Mouse (Mus musculus): ENCODE results near the gene Serpinb6b. TPM values are rescaled to one million over a fixed set of nuclear protein-coding genes. Genes with fewer than 3 reads are reported as not detected.
A peak's percentile ranks its signal among the peaks of the same experiment; 100 is the strongest.
"Not testable (repeated sequence)": the region's sequence is repeated elsewhere in the genome, so short reads cannot be mapped to it uniquely, and the experiment has no call there.

Gene Serpinb6b
- total RNA-seq (2021): 1 to 10 TPM; 1.6 to 2.5 TPM

GRCm38 (mm10) chr13:32964989-32965811, at the start of gene Serpinb6b:
Gene Serpinb6b (plus strand): TSS chr13:32965209.
- intact Hi-C loops (cut with DNase I): no loop called here
- DNase-seq (ENCODE audit: extremely low spot score in 1 of 2, low spot score in 2 of 2): peak in 1 of 2 experiments; percentile 51

DNA sequence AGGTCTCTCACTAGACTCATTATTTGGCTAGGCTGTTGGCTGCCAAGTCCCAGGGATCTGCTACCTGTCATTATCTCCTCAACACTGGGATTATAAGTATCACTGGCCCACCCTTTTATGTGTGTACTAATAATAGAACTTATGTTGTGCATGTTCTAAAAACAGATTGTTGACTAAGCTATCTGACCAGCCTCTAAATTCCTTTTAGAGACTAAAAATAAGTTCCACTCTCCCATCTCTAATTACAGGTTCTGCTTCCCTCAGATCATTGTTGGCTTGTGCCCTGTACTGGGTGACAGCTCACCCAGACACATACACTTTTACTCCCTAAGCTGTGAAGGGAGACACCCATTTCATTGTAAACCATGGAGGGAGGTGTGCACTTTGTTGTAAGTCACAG, 42.4 kb upstream of the Serpinb6b start:
- intact Hi-C loops (cut with DNase I): no loop called here
- DNase-seq (ENCODE audit: extremely low spot score in 1 of 2, low spot score in 2 of 2): no peak

DNA sequence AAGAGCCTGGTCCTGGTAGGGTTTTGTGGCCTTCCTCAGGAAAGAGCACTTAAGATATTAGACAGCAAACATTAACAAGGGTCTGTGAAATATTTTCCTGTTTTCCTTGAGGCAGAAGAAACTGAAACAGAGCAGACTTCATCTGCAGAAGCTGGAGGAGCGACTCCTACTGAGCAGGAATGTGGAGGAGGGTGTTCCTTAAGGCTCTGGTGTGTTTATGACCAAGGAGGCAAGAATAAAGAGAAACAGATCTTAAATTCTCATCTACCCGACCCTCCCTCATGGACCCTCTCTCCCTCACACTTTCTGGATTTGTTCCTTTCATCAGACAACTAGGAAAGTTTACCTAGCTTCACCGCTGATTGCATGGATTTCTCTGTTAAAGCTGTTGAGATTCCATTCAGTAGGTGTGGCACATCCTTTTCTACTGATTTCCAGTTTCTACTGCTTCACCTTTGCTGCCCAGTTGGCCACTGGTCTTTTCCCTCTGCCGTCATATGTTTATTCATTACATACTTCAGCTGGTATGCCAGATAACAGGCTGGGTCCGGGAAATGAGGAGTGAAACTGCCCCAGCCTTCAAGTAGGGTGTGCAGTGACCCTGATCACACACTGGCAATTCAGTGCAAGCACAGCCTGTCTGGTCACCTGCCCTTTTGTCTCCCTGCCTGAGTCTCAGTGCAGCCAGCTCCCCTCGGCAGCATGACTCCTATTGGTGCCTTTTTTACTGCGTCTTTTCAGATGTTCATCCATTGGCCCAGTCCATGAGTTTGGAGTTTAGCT, 40.2 kb upstream of the Serpinb6b start:
- intact Hi-C loops (cut with DNase I): no loop called here
- no peak for DNase-seq (ENCODE audit: extremely low spot score in 1 of 2, low spot score in 2 of 2)

- DNase-seq (ENCODE audit: extremely low spot score in 1 of 2, low spot score in 2 of 2): no peak
- intact Hi-C loops (cut with DNase I): no loop called here
Observed at GRCm38 (mm10) chr13:32926661-32927060, 38.3 kb upstream of the Serpinb6b start.

DNA sequence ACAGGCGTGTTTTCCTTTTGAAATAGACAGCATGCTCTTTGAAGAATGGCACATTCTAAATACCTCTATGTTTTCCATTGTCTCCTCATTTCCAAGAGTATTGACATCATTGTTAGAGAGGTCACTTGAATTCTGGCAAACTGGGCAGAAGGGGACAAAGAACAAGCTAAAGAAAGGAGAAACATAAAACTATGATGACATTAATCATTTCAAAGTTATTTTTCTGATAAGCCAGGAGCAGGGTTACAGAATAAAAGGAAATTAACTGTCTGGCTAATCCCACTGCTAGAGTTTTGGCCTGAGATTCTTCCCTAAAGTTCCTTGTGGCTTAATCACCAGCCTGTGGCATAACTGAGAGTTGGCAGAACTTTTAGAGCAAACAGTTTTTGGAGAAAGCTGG, 37.8 kb upstream of the Serpinb6b start:
- intact Hi-C loops (cut with DNase I): no loop called here
- DNase-seq (ENCODE audit: extremely low spot score in 1 of 2, low spot score in 2 of 2): no peak

GRCm38 (mm10) chr13:32929107-32929750, 35.8 kb upstream of the Serpinb6b start:
- intact Hi-C loops (cut with DNase I): no loop called here
- DNase-seq (ENCODE audit: extremely low spot score in 1 of 2, low spot score in 2 of 2): no peak

GRCm38 (mm10) chr13:32934706-32935381, 30.2 kb upstream of the Serpinb6b start:
- no peak for DNase-seq (ENCODE audit: extremely low spot score in 1 of 2, low spot score in 2 of 2)
- intact Hi-C loops (cut with DNase I): no loop called here

DNA sequence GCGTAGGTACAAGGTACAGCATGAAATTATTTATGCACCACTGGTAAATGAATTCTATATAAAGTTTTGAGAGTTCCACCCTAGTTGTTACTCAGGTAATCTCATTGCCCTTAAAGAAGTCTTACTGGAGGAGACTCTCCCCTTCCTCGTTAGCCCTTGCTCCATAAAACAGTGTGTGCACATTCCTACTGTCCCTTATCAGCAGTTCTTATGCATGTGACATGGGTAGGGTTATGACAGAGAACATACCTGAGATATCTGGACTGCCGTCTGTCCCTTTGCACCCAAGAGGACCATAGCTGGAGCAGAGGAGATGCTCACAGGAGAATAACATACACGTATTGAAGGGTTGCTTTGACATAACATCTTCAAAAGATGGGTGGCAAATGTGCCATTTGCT, 26.7 kb upstream of the Serpinb6b start:
- intact Hi-C loops (cut with DNase I); DNase-seq (ENCODE audit: extremely low spot score in 1 of 2, low spot score in 2 of 2): not testable (repeated sequence)

- DNase-seq (ENCODE audit: extremely low spot score in 1 of 2, low spot score in 2 of 2); intact Hi-C loops (cut with DNase I): not testable (repeated sequence)
Observed at GRCm38 (mm10) chr13:32939191-32939590, 25.8 kb upstream of the Serpinb6b start.

- DNase-seq (ENCODE audit: extremely low spot score in 1 of 2, low spot score in 2 of 2): no peak
- intact Hi-C loops (cut with DNase I): no loop called here
Observed at GRCm38 (mm10) chr13:32956537-32956936, 8.5 kb upstream of the Serpinb6b start.

DNA sequence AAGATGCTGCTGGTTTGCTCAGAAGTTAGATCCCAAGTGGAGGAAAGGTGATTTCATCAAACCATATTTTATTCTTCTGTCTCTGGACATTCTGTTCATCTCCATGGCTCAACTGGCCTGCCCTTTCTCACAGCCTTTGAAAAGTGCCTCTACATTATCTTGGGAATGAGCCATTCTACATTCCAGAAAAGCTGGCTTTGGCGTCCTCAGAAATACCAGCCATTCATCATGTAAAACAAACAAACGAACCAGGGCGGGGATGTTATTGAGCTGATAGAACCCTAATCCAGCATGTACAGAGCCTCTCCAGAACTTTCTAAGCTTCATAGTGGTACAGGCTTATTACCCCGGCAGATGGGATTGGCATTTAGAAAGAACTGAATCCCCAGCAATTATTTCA, 7.1 kb upstream of the Serpinb6b start:
- no peak for DNase-seq (ENCODE audit: extremely low spot score in 1 of 2, low spot score in 2 of 2)
- intact Hi-C loops (cut with DNase I): no loop called here

GRCm38 (mm10) chr13:32958521-32958920, 6.5 kb upstream of the Serpinb6b start:
- intact Hi-C loops (cut with DNase I); DNase-seq (ENCODE audit: extremely low spot score in 1 of 2, low spot score in 2 of 2): not testable (repeated sequence)

GRCm38 (mm10) chr13:32963990-32964753, 837 bp upstream of the Serpinb6b start:
- DNase-seq (ENCODE audit: extremely low spot score in 1 of 2, low spot score in 2 of 2): no peak
- intact Hi-C loops (cut with DNase I): no loop called here

DNA sequence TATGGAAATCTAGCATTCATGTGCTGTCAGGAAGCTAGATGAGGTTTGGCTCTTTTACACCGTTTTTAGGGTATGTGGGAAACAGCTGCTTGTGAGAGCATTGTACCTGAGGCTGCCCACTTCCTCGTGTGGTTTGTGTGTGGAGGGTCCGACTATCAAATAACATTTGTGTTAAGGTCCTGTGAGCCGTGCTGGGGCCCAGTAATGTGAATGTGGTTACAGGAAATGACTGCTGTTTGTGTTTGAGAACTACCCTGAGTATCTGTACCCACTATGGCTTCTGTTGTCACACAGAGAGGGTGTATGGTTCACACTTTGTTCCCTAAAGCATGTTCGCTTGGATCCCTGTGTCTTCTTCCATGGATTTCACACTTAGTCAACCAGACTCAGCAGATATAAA, 1.1 kb downstream of the Serpinb6b start:
- intact Hi-C loops (cut with DNase I): no loop called here
- no peak for DNase-seq (ENCODE audit: extremely low spot score in 1 of 2, low spot score in 2 of 2)

GRCm38 (mm10) chr13:32967233-32967632, 2.2 kb downstream of the Serpinb6b start:
- intact Hi-C loops (cut with DNase I): no loop called here
- no peak for DNase-seq (ENCODE audit: extremely low spot score in 1 of 2, low spot score in 2 of 2)

- intact Hi-C loops (cut with DNase I): no loop called here
- DNase-seq (ENCODE audit: extremely low spot score in 1 of 2, low spot score in 2 of 2): no peak
Observed at GRCm38 (mm10) chr13:32968353-32968984, 3.5 kb downstream of the Serpinb6b start.

DNA sequence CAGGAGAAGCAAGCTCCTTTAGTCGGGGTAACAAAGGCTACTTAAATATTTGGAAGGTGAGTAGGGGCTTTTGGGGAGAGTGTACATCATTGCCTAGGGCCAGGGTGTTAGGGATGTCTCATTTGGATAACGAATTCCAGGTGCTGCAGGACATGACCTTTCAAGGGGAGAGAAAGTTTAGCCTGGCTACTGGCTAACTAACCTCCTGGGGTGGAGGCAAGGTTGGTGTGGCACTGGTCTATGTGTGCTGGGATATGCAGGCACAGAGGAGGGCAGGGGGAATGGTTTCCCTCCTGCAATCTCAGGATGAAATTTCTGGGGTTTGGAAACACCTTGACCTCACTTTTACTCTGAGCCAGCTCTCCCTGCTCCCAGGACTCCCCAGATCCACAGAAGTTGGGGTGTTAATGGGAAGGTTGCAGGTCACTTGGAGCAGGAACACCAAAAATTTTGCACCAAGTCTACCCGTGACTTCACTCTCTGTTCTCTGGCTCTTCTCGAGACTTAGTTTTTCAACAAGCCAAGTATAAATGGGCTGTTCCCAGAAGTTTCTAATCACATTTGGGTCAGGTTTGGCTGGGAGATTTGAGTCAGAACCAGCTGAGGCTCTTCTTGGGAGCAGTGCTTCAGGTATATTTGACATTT, 4.1 kb downstream of the Serpinb6b start:
- intact Hi-C loops (cut with DNase I): no loop called here
- no peak for DNase-seq (ENCODE audit: extremely low spot score in 1 of 2, low spot score in 2 of 2)
